Mouse (Mus musculus): ENCODE measurements around the gene Cd300ld. TPM values are rescaled to one million over a fixed set of nuclear protein-coding genes. Genes with fewer than 3 reads are reported as not detected.

Gene Cd300ld
- total and polyA plus RNA-seq, 3 experiments: 0.17 to 0.50 (median 0.26) TPM

- TF ChIP-seq MAFK (IDR thresholded peaks at IDR 0.05; ENCODE audit: insufficient replicate concordance, low read length) (no peak), MXI1 (IDR thresholded peaks at IDR 0.05; ENCODE audit: low read depth, low read length) (no peak), ELF1 (IDR thresholded peaks at IDR 0.05; ENCODE audit: low read depth, low read length) (no peak), BHLHE40 (IDR thresholded peaks at IDR 0.05; ENCODE audit: low read depth, low read length) (no peak), JUND (conservative IDR thresholded peaks at IDR 0.05; ENCODE audit: low read depth, low read length) (no peak), MAZ (IDR thresholded peaks at IDR 0.05; ENCODE audit: low read depth, low read length) (no peak), UBTF (IDR thresholded peaks at IDR 0.05; ENCODE audit: low read depth, low read length) (no peak), MYC (IDR thresholded peaks at IDR 0.05; ENCODE audit: low read depth, low read length) (no peak), IRF4 (IDR thresholded peaks at IDR 0.05; ENCODE audit: low read depth, low read length) (no peak)
- no peaks in the 10 kb centered on the region for H3K36me3 ChIP-seq (replicated peaks in 1 of 2; ENCODE audit: control insufficient read depth in 1 of 2, insufficient read depth in 1 of 2, low read length in 1 of 2)
- in situ Hi-C loops (cut with MboI; ENCODE audit: low pct_ligation_motif_present, low pct_unique_long_range_greater_than_20kb, low sequenced_read_pairs) (loop anchor here (10.0 kb wide), 1 partner anchor 51 kb away; no protein-coding TSS in a partner anchor), dilution Hi-C loops (cut with MboI; ENCODE audit: extremely low pct_ligation_motif_present, extremely low pct_unique_long_range_greater_than_20kb, low sequenced_read_pairs) (no loop called here)
- peaks cover 9% of the 10 kb centered on the region for H3K9me3 ChIP-seq (replicated peaks; ENCODE audit: low read length)
- H3K79me2 ChIP-seq (replicated peaks; ENCODE audit: control insufficient read depth, extremely low read depth, insufficient read depth, poor library complexity, severe bottlenecking): no peaks in the 10 kb centered on the region
- no peak overlapping the region for H3K4me3 ChIP-seq (replicated peaks in 1 of 3; ENCODE audit: low read depth in 2 of 3, low read length in 2 of 3, poor library complexity in 1 of 3)
- H3K4me2 ChIP-seq (ENCODE audit: insufficient read depth, low read depth, poor library complexity, severe bottlenecking): no peak overlapping the region
- no peak overlapping the region for H3K27ac ChIP-seq (ENCODE audit: insufficient read depth, low read depth)
- peaks cover 0 to 7% of the 10 kb centered on the region in 2 experiments; a peak in 2 of 4 replicates for H3K4me1 ChIP-seq (ENCODE audit: control insufficient read depth in 1 of 2, insufficient read depth in 2 of 2)
- peaks cover 64% of the 10 kb centered on the region for H3K27me3 ChIP-seq (replicated peaks)
- DNase-seq (ENCODE audit: extremely low read depth): peak; percentile 24
- no peak overlapping the region for H3K9ac ChIP-seq (ENCODE audit: insufficient read depth, low read depth)
Observed at GRCm38 (mm10) chr11:115004070-115004469, 14.3 kb upstream of the Cd300ld start.

GRCm38 (mm10) chr11:115001474-115002040 is 11.8 kb upstream of the Cd300ld start, which contains the start of gene Cd300c2:
Cd300c2 (minus strand) TSS chr11:115001880.
- no peaks in the 10 kb centered on the region for H3K79me2 ChIP-seq (replicated peaks; ENCODE audit: control insufficient read depth, extremely low read depth, insufficient read depth, poor library complexity, severe bottlenecking)
- peaks cover 8% of the 10 kb centered on the region for H3K9me3 ChIP-seq (replicated peaks; ENCODE audit: low read length)
- peaks cover 0 to 7% of the 10 kb centered on the region in 2 experiments; a peak in 2 of 4 replicates for H3K4me1 ChIP-seq (ENCODE audit: control insufficient read depth in 1 of 2, insufficient read depth in 2 of 2)
- no peak within 1 kb of the TSS for H3K9ac ChIP-seq (ENCODE audit: insufficient read depth, low read depth)
- no peak within 1 kb of the TSS for H3K27ac ChIP-seq (ENCODE audit: insufficient read depth, low read depth)
- peaks cover 79% of the 10 kb centered on the region for H3K27me3 ChIP-seq (replicated peaks)
- no peaks in the 10 kb centered on the region for H3K36me3 ChIP-seq (replicated peaks in 1 of 2; ENCODE audit: control insufficient read depth in 1 of 2, insufficient read depth in 1 of 2, low read length in 1 of 2)
- no peak for TF ChIP-seq KAT2A (IDR thresholded peaks at IDR 0.05; ENCODE audit: insufficient replicate concordance, low read length)
- TF ChIP-seq HCFC1 (IDR thresholded peaks at IDR 0.05; ENCODE audit: low read depth, low read length): no peak
- no peak within 1 kb of the TSS for H3K4me3 ChIP-seq (replicated peaks in 1 of 3; ENCODE audit: low read depth in 2 of 3, low read length in 2 of 3, poor library complexity in 1 of 3)
- no peak for DNase-seq (ENCODE audit: extremely low read depth)
- dilution Hi-C loops (cut with MboI; ENCODE audit: extremely low pct_ligation_motif_present, extremely low pct_unique_long_range_greater_than_20kb, low sequenced_read_pairs) (no loop called here), in situ Hi-C loops (cut with MboI; ENCODE audit: low pct_ligation_motif_present, low pct_unique_long_range_greater_than_20kb, low sequenced_read_pairs) (loop anchor here (10.0 kb wide), 1 partner anchor 53 kb away; no protein-coding TSS in a partner anchor)
- no peak within 1 kb of the TSS for H3K4me2 ChIP-seq (ENCODE audit: insufficient read depth, low read depth, poor library complexity, severe bottlenecking)

GRCm38 (mm10) chr11:114981866-114982265 is 7.9 kb downstream of the Cd300ld start:
- H3K4me1 ChIP-seq (ENCODE audit: control insufficient read depth in 1 of 2, insufficient read depth in 2 of 2): no peaks in the 10 kb centered on the region
- TF ChIP-seq MYC (IDR thresholded peaks at IDR 0.05; ENCODE audit: low read depth, low read length): no peak
- TF ChIP-seq POLR2AphosphoS2 (IDR thresholded peaks at IDR 0.05; ENCODE audit: low read depth, low read length): no peak
- no peak for TF ChIP-seq ZNF384 (IDR thresholded peaks at IDR 0.05; ENCODE audit: low read depth, low read length)
- no peak for TF ChIP-seq BHLHE40 (IDR thresholded peaks at IDR 0.05; ENCODE audit: low read depth, low read length)
- no peak for TF ChIP-seq CHD2 (IDR thresholded peaks at IDR 0.05; ENCODE audit: low read length)
- no peak for TF ChIP-seq CHD1 (IDR thresholded peaks at IDR 0.05; ENCODE audit: low read depth, low read length)
- no peak for TF ChIP-seq UBTF (IDR thresholded peaks at IDR 0.05; ENCODE audit: low read depth, low read length)
- no peak for TF ChIP-seq MXI1 (IDR thresholded peaks at IDR 0.05; ENCODE audit: low read depth, low read length)
- TF ChIP-seq E2F4 (IDR thresholded peaks at IDR 0.05; ENCODE audit: insufficient replicate concordance, low read depth, low read length): no peak
- TF ChIP-seq USF2 (conservative IDR thresholded peaks at IDR 0.05; ENCODE audit: low read depth, low read length): no peak
- TF ChIP-seq ELF1 (IDR thresholded peaks at IDR 0.05; ENCODE audit: low read depth, low read length): no peak
- no peak for TF ChIP-seq USF1 (IDR thresholded peaks at IDR 0.05; ENCODE audit: low read depth, low read length)
- TF ChIP-seq POLR2A (IDR thresholded peaks at IDR 0.05; ENCODE audit: low read depth, low read length): no peak
- TF ChIP-seq SMC3 (IDR thresholded peaks at IDR 0.05; ENCODE audit: low read depth, low read length): no peak
- TF ChIP-seq ZKSCAN1 (IDR thresholded peaks at IDR 0.05; ENCODE audit: borderline replicate concordance, low read depth, low read length): no peak
- DNase-seq (ENCODE audit: extremely low read depth): no peak
- dilution Hi-C loops (cut with MboI; ENCODE audit: extremely low pct_ligation_motif_present, extremely low pct_unique_long_range_greater_than_20kb, low sequenced_read_pairs): no loop called here
- H3K27me3 ChIP-seq (replicated peaks): peaks cover 48% of the 10 kb centered on the region
- no peak overlapping the region for H3K27ac ChIP-seq (ENCODE audit: insufficient read depth, low read depth)
- H3K9me3 ChIP-seq (replicated peaks; ENCODE audit: low read length): peaks cover 15% of the 10 kb centered on the region
- H3K36me3 ChIP-seq (replicated peaks in 1 of 2; ENCODE audit: control insufficient read depth in 1 of 2, insufficient read depth in 1 of 2, low read length in 1 of 2): no peaks in the 10 kb centered on the region
- no peak overlapping the region for H3K4me3 ChIP-seq (replicated peaks in 1 of 3; ENCODE audit: low read depth in 2 of 3, low read length in 2 of 3, poor library complexity in 1 of 3)
- no peaks in the 10 kb centered on the region for H3K79me2 ChIP-seq (replicated peaks; ENCODE audit: control insufficient read depth, extremely low read depth, insufficient read depth, poor library complexity, severe bottlenecking)
- no peak overlapping the region for H3K9ac ChIP-seq (ENCODE audit: insufficient read depth, low read depth)
- in situ Hi-C loops (cut with MboI; ENCODE audit: low pct_ligation_motif_present, low pct_unique_long_range_greater_than_20kb, low sequenced_read_pairs): no loop called here
- no peak overlapping the region for H3K4me2 ChIP-seq (ENCODE audit: insufficient read depth, low read depth, poor library complexity, severe bottlenecking)
